Mouse (Mus musculus): ENCODE results near the gene Rin1.
"Not testable (repeated sequence)": the region's sequence is repeated elsewhere in the genome, so short reads cannot be mapped to it uniquely, and the experiment has no call there.

The Rin1 gene

GRCm38 (mm10) chr19:5069486-5069885 lies 19.2 kb downstream of the Rin1 start:
- DNase-seq, result no peak

- DNase-seq, result no peak
These were observed 19.7 kb downstream of the Rin1 start for GRCm38 (mm10) chr19:5069978-5070377.

GRCm38 (mm10) chr19:5071077-5071476 lies 20.8 kb downstream of the Rin1 start:
- DNase-seq, result no peak

- DNase-seq, result peak; percentile 86
These were observed 21.5 kb downstream of the Rin1 start for GRCm38 (mm10) chr19:5071545-5072369.

GRCm38 (mm10) chr19:5072389-5073019 lies 22.2 kb downstream of the Rin1 start:
- peak; percentile 53 for DNase-seq

- peak; percentile 85 for DNase-seq
These were observed 22.7 kb downstream of the Rin1 start for GRCm38 (mm10) chr19:5073028-5073427.

- DNase-seq, result no peak
These were observed 23.2 kb downstream of the Rin1 start for GRCm38 (mm10) chr19:5073518-5073917.

GRCm38 (mm10) chr19:5079279-5079678 lies 29.0 kb downstream of the Rin1 start:
- no peak for DNase-seq

- no peak for DNase-seq
These were observed 31.7 kb downstream of the Rin1 start for GRCm38 (mm10) chr19:5082005-5082404.

- no peak for DNase-seq
These were observed 32.3 kb downstream of the Rin1 start for GRCm38 (mm10) chr19:5082596-5082995.

GRCm38 (mm10) chr19:5083961-5084833 lies 33.9 kb downstream of the Rin1 start:
- DNase-seq, result no peak

GRCm38 (mm10) chr19:5084834-5085144 lies 34.5 kb downstream of the Rin1 start:
- DNase-seq, result no peak

GRCm38 (mm10) chr19:5085145-5085863 lies 35.0 kb downstream of the Rin1 start, which contains the start of gene Tmem151a:
TSS of gene Tmem151a (minus strand) at chr19:5085531.
- DNase-seq, result peak; percentile 58

- not testable (repeated sequence) for DNase-seq
These were observed 36.3 kb downstream of the Rin1 start for GRCm38 (mm10) chr19:5086533-5086932.

GRCm38 (mm10) chr19:5087884-5088728 lies 37.8 kb downstream of the Rin1 start, which contains the start of gene Yif1a:
TSS of gene Yif1a (plus strand) at chr19:5088538.
- peak; percentile 99 for DNase-seq

GRCm38 (mm10) chr19:5089324-5089723 lies 39.0 kb downstream of the Rin1 start:
- DNase-seq, result no peak

- no peak for DNase-seq
These were observed 41.8 kb downstream of the Rin1 start for GRCm38 (mm10) chr19:5092083-5092482.

- no peak for DNase-seq
These were observed 43.4 kb downstream of the Rin1 start for GRCm38 (mm10) chr19:5093481-5094242.

- peak; percentile 95 for DNase-seq
These were observed 44.0 kb downstream of the Rin1 start for GRCm38 (mm10) chr19:5094243-5094632.

GRCm38 (mm10) chr19:5094746-5095417 lies 44.6 kb downstream of the Rin1 start:
- DNase-seq, result no peak
